Comparison of ENCODE assay signal across 21 mouse cellular contexts in genomic region chr1:51090212-51090761, GRCm38 (mm10).
A peak's percentile ranks its signal among the peaks of the same experiment; 100 is the strongest.
DNase-seq lines count a peak whose midpoint lies in the region; ATAC-seq lines count a peak whose summit lies in the region.
"Had no signal": no experiment of that assay in that cellular context is flagged by ENCODE, and none has a peak within 500 bp of the region (broad histone marks: within the 10 kb centered on the region; RNA-seq: fewer than 3 reads in every experiment).

No protein-coding gene starts in this region.

- peak; percentile 12 for DNase-seq in embryo, embryonic 10 days (ENCODE audit: low spot score)
- DNase-seq in embryo, embryonic 9.5 days (ENCODE audit: extremely low spot score), result no peak
- peak; percentile 49 for DNase-seq in embryo, embryonic 10.5 days (ENCODE audit: low spot score)
- no peak for DNase-seq in kidney, adult 8-10 months
- DNase-seq: adrenal gland, postnatal 14 days; B cell, adult 2 months; cerebellum, adult 18-20 months; cerebellum, adult 9-11 months; cerebellum, postnatal 36 days; gastrocnemius, postnatal 14 days; heart, adult 2 months had no signal

- no peak overlapping the region for H3K4me3 ChIP-seq in neural tube, embryonic 12.5 days
- no peak overlapping the region for H3K4me3 ChIP-seq in forebrain, embryonic 15.5 days
- H3K4me3 ChIP-seq: embryonic facial prominence, embryonic 10.5 days; forebrain, embryonic 13.5 days; heart, adult 2 months; hindbrain, embryonic 15.5 days had no signal

- H3K9ac ChIP-seq in neural tube, embryonic 12.5 days, result no peak overlapping the region
- H3K9ac ChIP-seq in forebrain, embryonic 15.5 days (replicated peaks), result no peak overlapping the region
- H3K9ac ChIP-seq: forebrain, embryonic 13.5 days; hindbrain, embryonic 15.5 days had no signal

- H3K27me3 ChIP-seq in neural tube, embryonic 12.5 days (replicated peaks), result no peaks in the 10 kb centered on the region
- H3K27me3 ChIP-seq in forebrain, embryonic 15.5 days, result no peaks in the 10 kb centered on the region
- H3K27me3 ChIP-seq: forebrain, embryonic 13.5 days; hindbrain, embryonic 15.5 days; Patski had no signal

- WGBS in neural tube, embryonic 12.5 days, result 24% methylated on average over 4 of the region's 4 CpGs
- 64% methylated on average over 4 of the region's 4 CpGs for WGBS in forebrain, embryonic 15.5 days

- H3K4me1 ChIP-seq in neural tube, embryonic 12.5 days, result peaks cover 3% of the 10 kb centered on the region; the same call in 1 of the 2 replicates
- H3K4me1 ChIP-seq in forebrain, embryonic 15.5 days, result 0 out of 2 replicates have a peak, but pooled peaks cover 3% of the 10 kb centered on the region
- H3K4me1 ChIP-seq: embryonic facial prominence, embryonic 10.5 days; hindbrain, embryonic 15.5 days had no signal

- no peak overlapping the region for H3K27ac ChIP-seq in neural tube, embryonic 12.5 days
- H3K27ac ChIP-seq in forebrain, embryonic 15.5 days (replicated peaks), result no peak overlapping the region
- H3K27ac ChIP-seq: embryonic facial prominence, embryonic 10.5 days; forebrain, embryonic 13.5 days; heart, adult 2 months; hindbrain, embryonic 15.5 days had no signal

- peak; percentile 90 for ATAC-seq in neural tube, embryonic 12.5 days (ENCODE audit: low FRiP score, low read depth)
- no peak for ATAC-seq in forebrain, embryonic 15.5 days (replicated peaks)
- no peak for ATAC-seq in megakaryocyte, adult 5-6 weeks (ENCODE audit: poor library complexity, severe bottlenecking)
- ATAC-seq: activated CD4-positive, CD25-positive, alpha-beta regulatory T cell, adult 4 months; forebrain, embryonic 13.5 days; intestine, embryonic 16.5 days; Patski had no signal

- H3K36me3 ChIP-seq in neural tube, embryonic 12.5 days, result no peaks in the 10 kb centered on the region
- no peaks in the 10 kb centered on the region for H3K36me3 ChIP-seq in forebrain, embryonic 15.5 days
- H3K36me3 ChIP-seq: embryonic facial prominence, embryonic 10.5 days; hindbrain, embryonic 15.5 days had no signal

- H3K9me3 ChIP-seq in neural tube, embryonic 12.5 days, result no peaks in the 10 kb centered on the region
- no peaks in the 10 kb centered on the region for H3K9me3 ChIP-seq in forebrain, embryonic 15.5 days
- H3K9me3 ChIP-seq: embryonic facial prominence, embryonic 10.5 days; forebrain, embryonic 13.5 days; hindbrain, embryonic 15.5 days had no signal

- no peak overlapping the region for H3K4me2 ChIP-seq in neural tube, embryonic 12.5 days (replicated peaks)
- H3K4me2 ChIP-seq in forebrain, embryonic 15.5 days (replicated peaks), result no peak overlapping the region
- H3K4me2 ChIP-seq: forebrain, embryonic 13.5 days; heart, embryonic 11.5 days; hindbrain, embryonic 15.5 days had no signal

Comparison
In these comparisons a context has a peak if more than half of its experiments do, and no peak if none do; other contexts are left out.
1. DNase-seq: peak in embryo, embryonic 10 days (single experiment) and embryo, embryonic 10.5 days (single experiment); none in embryo, embryonic 9.5 days (single experiment) and kidney, adult 8-10 months (0 of 2).